Mouse (Mus musculus) C2C12 (cell line): Measurements from ENCODE around the gene Ppcdc. TPM values are rescaled to one million over a fixed set of nuclear protein-coding genes. Genes with fewer than 3 reads are reported as not detected.

Source experiments
- H3K27me3 ChIP-seq: one replicate; pipeline ENCODE4 v1.6.1; 2011; ENCODE audit not compliant: control insufficient read depth, insufficient read depth, insufficient read length
- H3K36me3 ChIP-seq: one replicate; pipeline ENCODE4 v1.6.1; 2011; ENCODE audit not compliant: control insufficient read depth, insufficient read depth
- H3K4me3 ChIP-seq: one replicate; pipeline ENCODE4 v1.5.1; 2011; ENCODE audit warnings: mild to moderate bottlenecking, control low read depth; ENCODE audit not compliant: poor library complexity, insufficient read depth, severe bottlenecking
- H3K79me2 ChIP-seq: one replicate; pipeline ENCODE4 v1.6.1; 2011; ENCODE audit not compliant: control insufficient read depth, insufficient read depth
- H3K79me3 ChIP-seq: one replicate; pipeline ENCODE4 v1.6.1; 2011; ENCODE audit warnings: low read depth, control low read depth
- H3ac ChIP-seq: one replicate; pipeline ENCODE3; 2011; ENCODE audit warnings: low read depth; ENCODE audit not compliant: control insufficient read depth, insufficient read length
- CEBPB ChIP-seq: IDR thresholded peaks from one replicate; pipeline ENCODE4 v1.6.1; 2011; ENCODE audit warnings: low read depth, mild to moderate bottlenecking, control low read depth, moderate library complexity
- CTCF ChIP-seq: IDR thresholded peaks from one replicate; pipeline ENCODE4 v1.5.1; 2011; ENCODE audit not compliant: control insufficient read depth, insufficient read depth, insufficient read length
- FOSL1 ChIP-seq: IDR thresholded peaks from one replicate; pipeline ENCODE4 v1.8.0; 2011; ENCODE audit warnings: mild to moderate bottlenecking, low read length; ENCODE audit not compliant: poor library complexity, insufficient read depth, severe bottlenecking
- MAX ChIP-seq: IDR thresholded peaks from one replicate; pipeline ENCODE4 v1.6.1; 2011; ENCODE audit warnings: mild to moderate bottlenecking, control low read depth
- MYOD1 ChIP-seq: IDR thresholded peaks from one replicate; pipeline ENCODE4 v1.6.1; 2011; ENCODE audit warnings: low read depth; ENCODE audit not compliant: control insufficient read depth, insufficient read length
- MYOG ChIP-seq: IDR thresholded peaks from one replicate; pipeline ENCODE4 v1.6.1; 2011; ENCODE audit not compliant: control insufficient read depth, insufficient read length; ENCODE audit errors: extremely low read depth
- USF1 ChIP-seq: IDR thresholded peaks from one replicate; pipeline ENCODE4 v1.6.1; 2011; ENCODE audit warnings: low read depth, mild to moderate bottlenecking, control low read depth, moderate library complexity
- polyA plus RNA-seq: library from polyadenylated mRNA; unstranded; fragments of >200 nt; fragmentation: generic; extraction: Trizol; gene quantifications from one replicate; pipeline ENCODE4 v1.2.1, GENCODE M21; 2012; ENCODE audit warnings: missing spikeins

The Ppcdc gene
- polyA plus RNA-seq, 1 experiment, result 15.1 TPM

DNA sequence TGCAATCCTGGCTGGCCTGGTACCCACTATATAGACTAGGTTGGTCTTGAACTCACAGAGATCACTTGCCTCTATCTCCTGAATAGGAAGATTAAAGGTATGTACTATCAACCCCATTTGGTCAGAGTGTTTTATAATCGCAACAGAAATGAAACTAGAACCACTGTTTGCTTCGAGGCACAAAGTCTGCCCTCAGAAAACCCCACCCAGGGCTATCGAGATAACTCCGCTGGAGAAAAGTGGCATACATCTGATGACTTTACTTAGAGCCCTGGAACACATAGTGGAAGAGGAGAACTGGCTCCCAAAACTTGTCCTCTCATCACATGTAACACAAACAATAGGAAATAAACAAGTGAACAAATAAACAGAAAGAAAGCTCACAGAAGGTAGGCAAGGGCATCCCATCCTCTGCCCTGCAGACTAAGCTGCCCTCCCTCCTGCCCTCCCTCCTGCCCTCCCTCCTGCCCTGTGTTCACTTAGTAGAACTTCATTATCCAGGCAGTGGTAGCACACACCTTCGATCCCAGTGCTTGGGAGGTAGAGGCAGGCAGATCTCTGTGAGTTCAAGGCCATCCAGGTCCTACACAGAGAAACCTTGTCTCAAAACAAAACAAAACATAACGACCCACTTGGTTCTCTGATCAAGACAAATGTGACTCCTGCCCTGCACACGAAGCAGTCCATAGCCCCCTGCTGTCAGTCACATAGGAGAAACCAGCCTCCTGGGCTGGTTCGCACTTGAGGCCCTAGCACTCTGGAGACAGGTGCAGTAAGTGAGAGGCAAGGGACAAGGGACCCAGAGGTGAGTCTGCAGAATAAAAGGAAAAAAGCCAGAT, 12.9 kb upstream of the Ppcdc start:
- Histone ChIP-seq H3K27me3 (no peaks in the 10 kb centered on the region), H3K79me2 (no peaks in the 10 kb centered on the region), H3K36me3 (peaks cover 5% of the 10 kb centered on the region), H3ac (no peak overlapping the region), H3K79me3 (no peaks in the 10 kb centered on the region), H3K4me3 (no peak overlapping the region)
- no peak for TF ChIP-seq CTCF
- no peak for TF ChIP-seq MYOD1
- TF ChIP-seq CEBPB, result no peak
- no peak for TF ChIP-seq USF1
- no peak for TF ChIP-seq FOSL1
- TF ChIP-seq MYOG, result no peak
- TF ChIP-seq MAX, result no peak

DNA sequence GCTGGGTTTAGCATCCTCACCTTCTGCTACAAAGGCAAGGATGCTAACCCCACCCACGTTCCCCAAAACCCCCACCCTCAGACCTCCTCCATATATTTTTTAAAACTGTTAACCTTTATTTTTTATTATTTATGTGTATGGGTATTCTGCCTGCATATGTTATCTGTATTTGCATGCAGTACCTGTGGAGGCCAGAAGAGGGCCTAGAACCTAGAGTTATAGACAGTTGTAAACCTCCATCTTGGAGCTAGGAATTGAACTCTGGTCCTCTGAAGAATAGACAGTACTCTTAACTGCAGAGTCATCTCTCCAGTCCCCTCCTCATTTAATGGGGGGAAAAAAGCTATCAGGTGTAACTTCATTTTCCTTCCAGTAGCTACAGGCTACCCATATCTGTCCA, 9.8 kb upstream of the Ppcdc start:
- Histone ChIP-seq H3K4me3 (no peak overlapping the region), H3ac (no peak overlapping the region), H3K27me3 (no peaks in the 10 kb centered on the region), H3K79me3 (no peaks in the 10 kb centered on the region), H3K36me3 (peaks cover 5% of the 10 kb centered on the region), H3K79me2 (no peaks in the 10 kb centered on the region)
- no peak for TF ChIP-seq FOSL1
- TF ChIP-seq MYOD1, result no peak
- no peak for TF ChIP-seq USF1
- TF ChIP-seq MAX, result no peak
- TF ChIP-seq CEBPB, result no peak
- TF ChIP-seq CTCF, result no peak
- no peak for TF ChIP-seq MYOG

DNA sequence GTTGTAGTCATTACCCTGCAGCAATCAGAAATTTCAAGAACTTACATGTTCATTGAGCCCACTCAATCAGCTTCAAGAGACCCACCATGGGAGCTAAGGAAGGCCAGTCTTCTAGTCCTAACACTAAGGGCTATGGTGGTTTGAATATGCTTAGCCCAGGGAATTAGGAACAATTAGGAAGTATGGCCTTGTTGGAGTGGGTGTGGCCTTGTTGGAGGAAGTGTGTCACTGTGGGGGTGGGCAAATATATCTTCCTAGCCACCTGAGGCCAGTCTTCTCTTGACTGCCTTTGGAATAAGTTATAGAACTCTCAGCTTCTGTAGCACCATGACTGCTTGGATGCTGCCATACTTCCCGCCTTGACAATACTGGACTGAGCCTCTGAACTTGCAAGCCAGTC, 696 bp upstream of the Ppcdc start:
- H3ac ChIP-seq, result no peak overlapping the region
- peaks cover 7% of the 10 kb centered on the region for H3K36me3 ChIP-seq
- TF ChIP-seq MYOD1 (no peak), CTCF (no peak), MAX (no peak), USF1 (no peak), MYOG (no peak), FOSL1 (no peak), CEBPB (no peak)
- H3K79me2 ChIP-seq, result no peaks in the 10 kb centered on the region
- no peaks in the 10 kb centered on the region for H3K27me3 ChIP-seq
- no peak overlapping the region for H3K4me3 ChIP-seq
- H3K79me3 ChIP-seq, result no peaks in the 10 kb centered on the region

DNA sequence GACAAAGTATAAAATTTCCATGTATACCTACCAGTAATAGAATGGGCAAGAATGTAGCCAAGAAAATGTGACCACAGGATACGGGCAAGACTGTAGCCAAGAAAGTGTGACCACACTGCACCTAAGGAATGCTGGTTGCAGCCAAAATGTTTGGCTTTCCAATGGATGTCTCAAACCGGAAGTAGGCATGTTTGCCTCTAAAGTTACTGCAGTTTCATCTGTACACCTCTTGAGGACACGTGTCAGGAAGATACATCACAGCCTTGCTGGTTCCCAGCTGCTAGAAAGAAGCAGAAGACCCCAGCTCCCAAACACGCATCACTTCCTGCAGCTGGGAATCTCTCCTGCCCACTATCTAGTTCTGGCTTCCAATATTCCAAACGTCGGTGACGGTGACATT, 841 bp downstream of the Ppcdc start:
- peak; percentile 56 for TF ChIP-seq USF1
- no peak for TF ChIP-seq MYOD1
- peak; percentile 57 for TF ChIP-seq MAX
- Histone ChIP-seq H3K36me3 (peaks cover 7% of the 10 kb centered on the region), H3K27me3 (no peaks in the 10 kb centered on the region), H3ac (peak overlapping the region; percentile 27), H3K79me2 (no peaks in the 10 kb centered on the region), H3K79me3 (no peaks in the 10 kb centered on the region), H3K4me3 (no peak overlapping the region)

DNA sequence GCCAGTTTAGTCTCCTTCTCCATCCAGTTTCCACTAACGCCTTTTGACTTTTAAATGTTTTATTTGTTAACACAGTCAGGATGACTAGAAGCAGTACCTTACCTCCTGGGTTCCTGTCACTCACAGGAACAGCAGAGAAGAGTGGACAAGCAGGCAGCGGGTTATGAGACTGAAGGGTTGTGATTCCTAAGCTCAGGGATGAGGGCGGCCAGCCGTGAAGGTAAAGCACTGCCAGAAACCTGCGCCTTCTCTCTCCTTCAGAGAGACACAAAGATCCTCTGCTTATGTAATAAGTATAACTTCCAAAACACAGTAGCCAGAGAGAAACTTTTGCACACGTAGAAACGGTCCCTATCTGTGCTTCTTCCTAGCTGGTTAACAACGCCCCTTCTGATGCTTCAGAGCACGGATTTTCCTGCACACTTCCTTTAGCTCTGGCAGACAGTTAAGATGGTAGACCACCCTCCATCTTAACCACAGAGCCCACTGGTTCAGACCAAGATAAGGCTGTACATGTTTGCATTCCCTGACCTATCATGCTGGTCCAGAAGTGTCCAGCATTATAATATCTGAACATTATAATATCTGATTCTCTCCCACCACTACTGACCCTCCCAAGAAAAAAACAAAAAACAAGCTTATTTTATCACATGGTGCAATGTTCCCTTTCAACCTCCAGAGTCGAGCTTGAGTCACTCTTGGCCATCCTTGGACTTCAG, 1.9 kb downstream of the Ppcdc start:
- H3ac ChIP-seq, result no peak overlapping the region
- no peak overlapping the region for H3K4me3 ChIP-seq
- TF ChIP-seq MAX, result no peak
- TF ChIP-seq FOSL1, result no peak
- TF ChIP-seq MYOD1, result no peak
- TF ChIP-seq CTCF, result no peak
- no peaks in the 10 kb centered on the region for H3K79me2 ChIP-seq
- H3K79me3 ChIP-seq, result no peaks in the 10 kb centered on the region
- no peaks in the 10 kb centered on the region for H3K27me3 ChIP-seq
- peaks cover 7% of the 10 kb centered on the region for H3K36me3 ChIP-seq

DNA sequence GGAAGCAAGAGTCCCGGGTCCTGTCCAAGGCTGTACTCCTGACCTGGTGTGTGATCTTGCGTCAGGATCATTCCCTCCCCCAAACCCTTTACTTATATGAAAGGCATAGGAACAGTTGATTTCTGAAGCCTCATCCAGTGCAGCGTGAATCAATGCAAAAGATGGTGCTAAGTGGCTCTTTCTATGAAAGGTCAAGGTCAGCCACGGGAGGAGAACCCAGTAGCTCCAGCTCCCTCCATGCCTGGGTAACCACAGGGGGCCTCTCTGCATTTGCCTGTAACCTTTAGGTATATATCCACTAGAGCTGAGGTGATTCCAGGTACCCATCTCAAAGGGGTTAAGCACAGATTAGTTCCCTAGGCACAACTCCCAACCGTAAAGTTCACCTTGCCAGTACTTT, 3.8 kb downstream of the Ppcdc start:
- Histone ChIP-seq H3K27me3 (no peaks in the 10 kb centered on the region), H3K36me3 (peaks cover 10% of the 10 kb centered on the region), H3K4me3 (no peak overlapping the region), H3K79me2 (no peaks in the 10 kb centered on the region), H3ac (no peak overlapping the region), H3K79me3 (no peaks in the 10 kb centered on the region)
- TF ChIP-seq MYOD1 (no peak), FOSL1 (no peak), MYOG (no peak), MAX (no peak), USF1 (no peak), CTCF (no peak), CEBPB (no peak)
